Mouse (Mus musculus): ENCODE measurements around the gene Hist1h3a.

GRCm38 (mm10) chr13:23763242-23763585, 1.0 kb upstream of the Hist1h3a start:
- no peak for TF ChIP-seq CTCF (IDR thresholded peaks at IDR 0.05; ENCODE audit: control insufficient read depth, insufficient read depth, insufficient replicate concordance, low read depth, low read length)
- no peak for TF ChIP-seq POLR2A (IDR thresholded peaks at IDR 0.05; ENCODE audit: control insufficient read depth, low read depth, low read length)
